Comparison of ENCODE assay signal across 10 mouse cellular contexts in the genomic region with DNA sequence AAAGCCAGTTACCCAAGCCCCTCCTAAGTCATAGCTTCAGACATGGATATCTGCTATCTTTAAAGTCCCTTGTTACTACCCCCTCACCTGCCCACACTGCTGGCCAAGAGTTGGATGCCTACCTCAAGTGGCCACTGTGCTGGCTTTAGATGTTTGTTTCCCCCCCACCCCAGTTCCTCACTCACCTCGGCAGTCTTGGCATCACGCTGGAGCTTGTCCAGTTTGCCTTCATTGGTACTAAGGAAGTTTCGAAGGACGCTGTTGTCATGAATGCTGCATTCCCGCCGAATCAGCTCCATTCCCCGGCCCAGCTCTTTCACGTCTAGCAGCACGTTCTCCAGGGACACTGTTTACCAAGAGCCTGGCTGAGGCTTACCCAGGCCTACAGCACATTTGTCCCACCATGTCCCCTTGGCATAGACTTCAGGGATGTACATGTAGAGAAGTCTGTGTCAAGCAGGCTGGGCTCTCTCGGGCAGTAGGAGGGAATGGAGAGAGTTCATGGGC. TPM values are rescaled to one million over a fixed set of nuclear protein-coding genes. Genes with fewer than 3 reads are reported as not detected.
A peak's percentile ranks its signal among the peaks of the same experiment; 100 is the strongest.
DNase-seq lines count a peak whose midpoint lies in the region; ATAC-seq and TF ChIP-seq lines count a peak whose summit lies in the region.
"Had no signal": no experiment of that assay in that cellular context is flagged by ENCODE, and none has a peak within 500 bp of the region (broad histone marks: within the 10 kb centered on the region; RNA-seq: fewer than 3 reads in every experiment).

No protein-coding gene starts in this region.

- no peak overlapping the region for H3K4me3 ChIP-seq in forebrain, embryonic 12.5 days (replicated peaks)
- no peak overlapping the region for H3K4me3 ChIP-seq in forebrain, postnatal 0 days (ENCODE audit: low read depth, low read length)
- no peak overlapping the region for H3K4me3 ChIP-seq in intestine, embryonic 16.5 days (ENCODE audit: low read length)
- H3K4me3 ChIP-seq in intestine, postnatal 0 days (ENCODE audit: low read depth, low read length), result no peak overlapping the region
- H3K4me3 ChIP-seq in midbrain, embryonic 12.5 days, result no peak overlapping the region
- no peak overlapping the region for H3K4me3 ChIP-seq in midbrain, embryonic 15.5 days

- no peak for TF ChIP-seq CTCF in forebrain, postnatal 0 days (IDR thresholded peaks at IDR 0.05; ENCODE audit: low read depth)
- TF ChIP-seq CTCF in intestine, postnatal 0 days (IDR thresholded peaks at IDR 0.05; ENCODE audit: low read depth), result no peak

- WGBS in forebrain, embryonic 12.5 days, result 87% methylated on average over 10 of the region's 10 CpGs
- 77% methylated on average over 10 of the region's 10 CpGs for WGBS in forebrain, postnatal 0 days
- 80% methylated on average over 10 of the region's 10 CpGs for WGBS in intestine, embryonic 16.5 days
- 78% methylated on average over 10 of the region's 10 CpGs for WGBS in intestine, postnatal 0 days
- WGBS in midbrain, embryonic 12.5 days, result 85% methylated on average over 10 of the region's 10 CpGs
- 80% methylated on average over 10 of the region's 10 CpGs for WGBS in midbrain, embryonic 15.5 days

- H3K36me3 ChIP-seq in forebrain, embryonic 12.5 days (replicated peaks), result peaks cover 92% of the 10 kb centered on the region
- peaks cover 83% of the 10 kb centered on the region for H3K36me3 ChIP-seq in forebrain, postnatal 0 days (ENCODE audit: insufficient read depth)
- H3K36me3 ChIP-seq in intestine, embryonic 16.5 days (ENCODE audit: control insufficient read depth, insufficient read depth, low read length), result peaks cover 9% of the 10 kb centered on the region; the same call in 1 of the 2 replicates
- peaks cover 63% of the 10 kb centered on the region; the same call in 1 of the 2 replicates for H3K36me3 ChIP-seq in intestine, postnatal 0 days (ENCODE audit: control insufficient read depth, insufficient read depth)
- peaks cover 94% of the 10 kb centered on the region for H3K36me3 ChIP-seq in midbrain, embryonic 12.5 days
- peaks cover 46% of the 10 kb centered on the region for H3K36me3 ChIP-seq in midbrain, embryonic 15.5 days (replicated peaks)

- no peak overlapping the region for H3K9ac ChIP-seq in forebrain, embryonic 12.5 days
- H3K9ac ChIP-seq in forebrain, postnatal 0 days, result no peak overlapping the region
- H3K9ac ChIP-seq in intestine, embryonic 16.5 days (ENCODE audit: low read depth, low read length), result no peak overlapping the region
- H3K9ac ChIP-seq in intestine, postnatal 0 days (ENCODE audit: low read depth, low read length), result no peak overlapping the region
- no peak overlapping the region for H3K9ac ChIP-seq in midbrain, embryonic 12.5 days (replicated peaks)
- no peak overlapping the region for H3K9ac ChIP-seq in midbrain, embryonic 15.5 days

- DNase-seq in forebrain, postnatal 0 days, result no peak
- DNase-seq in left cerebral cortex, adult 8-10 months (ENCODE audit: low spot score in 2 of 2), result no peak

- no peaks in the 10 kb centered on the region for H3K4me1 ChIP-seq in forebrain, embryonic 12.5 days
- no peaks in the 10 kb centered on the region for H3K4me1 ChIP-seq in forebrain, postnatal 0 days (ENCODE audit: insufficient read depth)
- H3K4me1 ChIP-seq in intestine, embryonic 16.5 days (ENCODE audit: control insufficient read depth, insufficient read depth, low read length), result peaks cover 7% of the 10 kb centered on the region; the same call in 1 of the 2 replicates
- H3K4me1 ChIP-seq in intestine, postnatal 0 days (replicated peaks; ENCODE audit: control insufficient read depth, insufficient read depth, low read length), result no peaks in the 10 kb centered on the region
- no peaks in the 10 kb centered on the region for H3K4me1 ChIP-seq in midbrain, embryonic 12.5 days
- H3K4me1 ChIP-seq in midbrain, embryonic 15.5 days, result no peaks in the 10 kb centered on the region; the same call in 1 of the 2 replicates

- 0 out of 2 replicates have a peak overlapping the region, but pooled peaks have one; percentile 19 for H3K27ac ChIP-seq in forebrain, embryonic 12.5 days
- H3K27ac ChIP-seq in forebrain, postnatal 0 days (ENCODE audit: low read depth, low read length), result no peak overlapping the region
- H3K27ac ChIP-seq in intestine, embryonic 16.5 days (ENCODE audit: low read length), result 0 out of 2 replicates have a peak overlapping the region, but pooled peaks have one; percentile 15
- no peak overlapping the region; the same call in 1 of the 2 replicates for H3K27ac ChIP-seq in intestine, postnatal 0 days (ENCODE audit: low read depth, low read length)
- 0 out of 2 replicates have a peak overlapping the region, but pooled peaks have one; percentile 20 for H3K27ac ChIP-seq in midbrain, embryonic 12.5 days (replicated peaks)
- H3K27ac ChIP-seq in midbrain, embryonic 15.5 days, result no peak overlapping the region

- no peak overlapping the region for H3K4me2 ChIP-seq in forebrain, embryonic 12.5 days
- no peak overlapping the region for H3K4me2 ChIP-seq in forebrain, postnatal 0 days (ENCODE audit: low read depth)
- no peak overlapping the region for H3K4me2 ChIP-seq in intestine, embryonic 16.5 days (ENCODE audit: low read depth, low read length)
- H3K4me2 ChIP-seq in intestine, postnatal 0 days (replicated peaks; ENCODE audit: low read depth), result no peak overlapping the region
- no peak overlapping the region for H3K4me2 ChIP-seq in midbrain, embryonic 12.5 days (replicated peaks)
- no peak overlapping the region for H3K4me2 ChIP-seq in midbrain, embryonic 15.5 days

- H3K9me3 ChIP-seq in forebrain, embryonic 12.5 days, result no peaks in the 10 kb centered on the region
- H3K9me3 ChIP-seq in forebrain, postnatal 0 days (ENCODE audit: low read length), result no peaks in the 10 kb centered on the region
- H3K9me3 ChIP-seq in intestine, embryonic 16.5 days (ENCODE audit: control insufficient read depth, low read length), result no peaks in the 10 kb centered on the region
- no peaks in the 10 kb centered on the region for H3K9me3 ChIP-seq in intestine, postnatal 0 days (ENCODE audit: control insufficient read depth)
- no peaks in the 10 kb centered on the region for H3K9me3 ChIP-seq in midbrain, embryonic 12.5 days
- H3K9me3 ChIP-seq in midbrain, embryonic 15.5 days, result no peaks in the 10 kb centered on the region

- no peaks in the 10 kb centered on the region for H3K27me3 ChIP-seq in forebrain, embryonic 12.5 days
- H3K27me3 ChIP-seq in forebrain, postnatal 0 days (ENCODE audit: insufficient read depth, low read length), result no peaks in the 10 kb centered on the region
- H3K27me3 ChIP-seq in intestine, embryonic 16.5 days (replicated peaks; ENCODE audit: control insufficient read depth, insufficient read depth, low read length), result no peaks in the 10 kb centered on the region
- no peaks in the 10 kb centered on the region for H3K27me3 ChIP-seq in intestine, postnatal 0 days (replicated peaks; ENCODE audit: control insufficient read depth, insufficient read depth, low read length)
- H3K27me3 ChIP-seq in midbrain, embryonic 12.5 days, result no peaks in the 10 kb centered on the region
- no peaks in the 10 kb centered on the region for H3K27me3 ChIP-seq in midbrain, embryonic 15.5 days (replicated peaks)

- ATAC-seq in forebrain, embryonic 12.5 days (ENCODE audit: low FRiP score), result no peak
- ATAC-seq in forebrain, postnatal 0 days, result no peak
- no peak for ATAC-seq in intestine, embryonic 16.5 days
- ATAC-seq in intestine, postnatal 0 days, result no peak
- ATAC-seq in midbrain, embryonic 12.5 days (ENCODE audit: low FRiP score, low read depth), result no peak
- no peak for ATAC-seq in midbrain, embryonic 15.5 days (replicated peaks)
- no peak for ATAC-seq in monocyte, adult 5-6 weeks (replicated peaks; ENCODE audit: insufficient number of reproducible peaks, low FRiP score, low TSS enrichment, poor library complexity, severe bottlenecking)

RNA-seq across cellular contexts. Expression of gene Fam186b, which starts 24.5 kb away (rescaled TPM):
- 0.18 and 0.19 TPM in 2 replicates for polyA plus RNA-seq in forebrain, embryonic 12.5 days (2016; fragmentation: Nextera tagmentation; extraction: Ambion mirVana)
- total RNA-seq in forebrain, postnatal 0 days (2014; rRNA removed), result 0.52 and 1.5 TPM in 2 replicates
- 0.58 and 0.85 TPM in 2 replicates for polyA plus RNA-seq in forebrain, postnatal 0 days (2015; fragmentation: Nextera tagmentation; extraction: Ambion mirVana)
- 0.24 TPM in 1 of 2 replicates, not detected in the other for polyA plus RNA-seq in intestine, embryonic 16.5 days (2015; fragmentation: Nextera tagmentation; extraction: Ambion mirVana)
- not detected in 2 replicates for polyA plus RNA-seq in intestine, postnatal 0 days (2015; fragmentation: Nextera tagmentation; extraction: Ambion mirVana)
- polyA plus RNA-seq in midbrain, embryonic 12.5 days (2016; fragmentation: Nextera tagmentation; extraction: Ambion mirVana), result 0.22 and 0.26 TPM in 2 replicates
- polyA plus RNA-seq in midbrain, embryonic 15.5 days (2015; fragmentation: Nextera tagmentation; extraction: Ambion mirVana), result 0.62 and 0.75 TPM in 2 replicates
- 1 to 10 TPM in 3 of 4 experiments, under 1 TPM in 1; 0.58 to 2.1 (median 1.1) TPM for total RNA-seq in left cerebral cortex, adult 8-10 months (2022)
- not detected in 3 replicates for total RNA-seq in monocyte, adult 5-6 weeks (2017)
- total RNA-seq: gastrocnemius, adult 18-20 months; MEL had no signal

RNA-seq across cellular contexts. Expression of gene Prpf40b, which starts 25.3 kb away (rescaled TPM):
- 86.9 and 88.2 TPM in 2 replicates for polyA plus RNA-seq in forebrain, embryonic 12.5 days (2016; fragmentation: Nextera tagmentation; extraction: Ambion mirVana)
- 110 and 116 TPM in 2 replicates for total RNA-seq in forebrain, postnatal 0 days (2014; rRNA removed)
- 69.1 and 89.7 TPM in 2 replicates for polyA plus RNA-seq in forebrain, postnatal 0 days (2015; fragmentation: Nextera tagmentation; extraction: Ambion mirVana)
- polyA plus RNA-seq in intestine, embryonic 16.5 days (2015; fragmentation: Nextera tagmentation; extraction: Ambion mirVana), result 29.8 and 34.8 TPM in 2 replicates
- polyA plus RNA-seq in intestine, postnatal 0 days (2015; fragmentation: Nextera tagmentation; extraction: Ambion mirVana), result 10.8 and 12.7 TPM in 2 replicates
- polyA plus RNA-seq in midbrain, embryonic 12.5 days (2016; fragmentation: Nextera tagmentation; extraction: Ambion mirVana), result 75.9 and 78.1 TPM in 2 replicates
- polyA plus RNA-seq in midbrain, embryonic 15.5 days (2015; fragmentation: Nextera tagmentation; extraction: Ambion mirVana), result 129 and 132 TPM in 2 replicates
- total RNA-seq in left cerebral cortex, adult 8-10 months (2022), result 10 to 100 TPM; 87.9 to 95.7 (median 93.4) TPM
- total RNA-seq in monocyte, adult 5-6 weeks (2017), result 0.57 to 7.6 TPM (median 1.7 TPM) in 3 replicates

RNA-seq across cellular contexts. Expression of gene Fmnl3, which starts 50.1 kb away (rescaled TPM):
- 12.1 and 14.1 TPM in 2 replicates for polyA plus RNA-seq in forebrain, embryonic 12.5 days (2016; fragmentation: Nextera tagmentation; extraction: Ambion mirVana)
- total RNA-seq in forebrain, postnatal 0 days (2014; rRNA removed), result 11.2 and 14.2 TPM in 2 replicates
- polyA plus RNA-seq in forebrain, postnatal 0 days (2015; fragmentation: Nextera tagmentation; extraction: Ambion mirVana), result 7.3 and 8.6 TPM in 2 replicates
- polyA plus RNA-seq in intestine, embryonic 16.5 days (2015; fragmentation: Nextera tagmentation; extraction: Ambion mirVana), result 10.6 and 10.8 TPM in 2 replicates
- 5.6 and 5.9 TPM in 2 replicates for polyA plus RNA-seq in intestine, postnatal 0 days (2015; fragmentation: Nextera tagmentation; extraction: Ambion mirVana)
- polyA plus RNA-seq in midbrain, embryonic 12.5 days (2016; fragmentation: Nextera tagmentation; extraction: Ambion mirVana), result 15.1 and 16.4 TPM in 2 replicates
- polyA plus RNA-seq in midbrain, embryonic 15.5 days (2015; fragmentation: Nextera tagmentation; extraction: Ambion mirVana), result 9.1 and 10.0 TPM in 2 replicates
- total RNA-seq in left cerebral cortex, adult 8-10 months (2022), result 10 to 100 TPM; 10.7 to 14.2 (median 12.7) TPM
- 29.5 to 41.3 TPM (median 31.6 TPM) in 3 replicates for total RNA-seq in monocyte, adult 5-6 weeks (2017)

Comparison
In these comparisons a context has a peak if more than half of its experiments do, and no peak if none do; other contexts are left out.
1. H3K27ac ChIP-seq: peak in forebrain, embryonic 12.5 days (single experiment), intestine, embryonic 16.5 days (single experiment) and midbrain, embryonic 12.5 days (single experiment); none in forebrain, postnatal 0 days (single experiment), intestine, postnatal 0 days (single experiment) and midbrain, embryonic 15.5 days (single experiment).